Mouse (Mus musculus) ES-Bruce4 (cell line): ENCODE measurements around the gene Zbtb20. TPM values are rescaled to one million over a fixed set of nuclear protein-coding genes. Genes with fewer than 3 reads are reported as not detected.

Experiments used
- H3K27ac ChIP-seq: 2 replicates; pipeline ENCODE4 v1.5.1; 2012; ENCODE audit warnings: low read length, inconsistent platforms; ENCODE audit not compliant: insufficient read depth
- H3K27me3 ChIP-seq: 2 replicates; pipeline ENCODE4 v1.6.1; 2012; ENCODE audit warnings: mild to moderate bottlenecking, low read length, inconsistent platforms; ENCODE audit not compliant: control insufficient read depth, poor library complexity, insufficient read depth, severe bottlenecking
- H3K36me3 ChIP-seq: 2 replicates; pipeline ENCODE4 v1.6.1; 2012; ENCODE audit warnings: inconsistent platforms, mild to moderate bottlenecking, low read length, moderate library complexity; ENCODE audit not compliant: control insufficient read depth, poor library complexity, insufficient read depth, severe bottlenecking
- H3K4me1 ChIP-seq: one replicate; pipeline ENCODE4 v1.8.1; 2011; ENCODE audit warnings: low read length; ENCODE audit not compliant: control insufficient read depth, insufficient read depth
- H3K4me3 ChIP-seq: 2 replicates; pipeline ENCODE4 v1.5.1; 2011; ENCODE audit warnings: low read depth, mild to moderate bottlenecking, low read length
- H3K9ac ChIP-seq: 2 replicates; pipeline ENCODE4 v1.6.1; 2012; ENCODE audit warnings: low read depth, mild to moderate bottlenecking, inconsistent platforms; ENCODE audit not compliant: poor library complexity, severe bottlenecking
- H3K9me3 ChIP-seq: replicated peaks from 2 replicates; pipeline ENCODE4 v1.6.1; 2012; ENCODE audit warnings: mild to moderate bottlenecking, low read length, inconsistent platforms; ENCODE audit not compliant: control insufficient read depth, poor library complexity, insufficient read depth, severe bottlenecking
- CTCF ChIP-seq: IDR thresholded peaks from one replicate; pipeline ENCODE4 v1.8.1; 2011; ENCODE audit warnings: low read depth, low read length
- EP300 ChIP-seq: IDR thresholded peaks from 2 replicates; pipeline ENCODE4 v1.6.1; 2011; ENCODE audit warnings: low read depth, low read length; ENCODE audit not compliant: insufficient read depth
- POLR2A ChIP-seq: IDR thresholded peaks from one replicate; pipeline ENCODE4 v1.8.1; 2011; ENCODE audit warnings: low read length; ENCODE audit not compliant: insufficient read depth
- polyA plus RNA-seq: library from polyadenylated mRNA; stranded (reverse); fragments of >200 nt; gene quantifications from 2 replicates; pipeline ENCODE4 v1.2.4, GENCODE M21; 2011; ENCODE audit warnings: low read depth; ENCODE audit not compliant: missing spikeins, insufficient read depth, insufficient read length

Gene Zbtb20
- polyA plus RNA-seq, 1 experiment = 9.9 TPM

- no peak overlapping the region for H3K9ac ChIP-seq
- H3K27ac ChIP-seq = no peak overlapping the region
- H3K9me3 ChIP-seq = no peaks in the 10 kb centered on the region
- H3K27me3 ChIP-seq = no peaks in the 10 kb centered on the region
- H3K36me3 ChIP-seq = no peaks in the 10 kb centered on the region
- H3K4me3 ChIP-seq = no peak overlapping the region
- no peaks in the 10 kb centered on the region for H3K4me1 ChIP-seq
- no peak for TF ChIP-seq EP300
- no peak for TF ChIP-seq POLR2A
- TF ChIP-seq CTCF = no peak
Observed at GRCm38 (mm10) chr16:43458726-43459223, 583.1 kb downstream of the Zbtb20 start.

GRCm38 (mm10) chr16:43461745-43462378 is 586.2 kb downstream of the Zbtb20 start:
- Histone ChIP-seq H3K27me3 (no peaks in the 10 kb centered on the region), H3K4me1 (no peaks in the 10 kb centered on the region), H3K9me3 (peaks cover 2% of the 10 kb centered on the region; the same call in 1 of the 2 replicates), H3K36me3 (no peaks in the 10 kb centered on the region), H3K4me3 (no peak overlapping the region), H3K27ac (no peak overlapping the region), H3K9ac (no peak overlapping the region)
- TF ChIP-seq POLR2A = no peak
- TF ChIP-seq CTCF = no peak
- no peak for TF ChIP-seq EP300

GRCm38 (mm10) chr16:43462470-43463455 is 587.1 kb downstream of the Zbtb20 start:
- peaks cover 2% of the 10 kb centered on the region; the same call in 1 of the 2 replicates for H3K9me3 ChIP-seq
- H3K27ac ChIP-seq = no peak overlapping the region
- TF ChIP-seq POLR2A (no peak), CTCF (no peak), EP300 (no peak)
- no peaks in the 10 kb centered on the region for H3K36me3 ChIP-seq
- no peak overlapping the region for H3K4me3 ChIP-seq
- H3K4me1 ChIP-seq = no peaks in the 10 kb centered on the region
- no peak overlapping the region for H3K9ac ChIP-seq
- H3K27me3 ChIP-seq = no peaks in the 10 kb centered on the region

GRCm38 (mm10) chr16:43463684-43464475 is 588.2 kb downstream of the Zbtb20 start:
- H3K27ac ChIP-seq = no peak overlapping the region
- H3K27me3 ChIP-seq = no peaks in the 10 kb centered on the region
- peaks cover 2% of the 10 kb centered on the region; the same call in 1 of the 2 replicates for H3K9me3 ChIP-seq
- H3K9ac ChIP-seq = no peak overlapping the region
- no peak overlapping the region for H3K4me3 ChIP-seq
- H3K4me1 ChIP-seq = no peaks in the 10 kb centered on the region
- TF ChIP-seq CTCF (no peak), EP300 (no peak), POLR2A (no peak)
- no peaks in the 10 kb centered on the region for H3K36me3 ChIP-seq

- H3K4me3 ChIP-seq = no peak overlapping the region
- H3K9me3 ChIP-seq = peaks cover 2% of the 10 kb centered on the region; the same call in 1 of the 2 replicates
- H3K9ac ChIP-seq = no peak overlapping the region
- H3K4me1 ChIP-seq = no peaks in the 10 kb centered on the region
- H3K27me3 ChIP-seq = no peaks in the 10 kb centered on the region
- no peak overlapping the region for H3K27ac ChIP-seq
- TF ChIP-seq EP300 = no peak
- H3K36me3 ChIP-seq = no peaks in the 10 kb centered on the region
Observed at GRCm38 (mm10) chr16:43464476-43465080, 588.9 kb downstream of the Zbtb20 start.
